Mouse (Mus musculus) C2C12 (cell line): Measurements from ENCODE around the gene Atr.

ENCODE experiments used
- CEBPB ChIP-seq: IDR thresholded peaks from one replicate; pipeline ENCODE4 v1.6.1; 2011; ENCODE audit warnings: low read depth, mild to moderate bottlenecking, control low read depth, moderate library complexity
- USF1 ChIP-seq: IDR thresholded peaks from one replicate; pipeline ENCODE4 v1.6.1; 2011; ENCODE audit warnings: low read depth, mild to moderate bottlenecking, control low read depth, moderate library complexity

- TF ChIP-seq USF1, result no peak
- TF ChIP-seq CEBPB, result no peak
Observed at GRCm38 (mm10) chr9:95958041-95958730, 100.8 kb downstream of the Atr start.
